Mouse (Mus musculus): ENCODE results near the gene Hyal3. TPM values are rescaled to one million over a fixed set of nuclear protein-coding genes. Genes with fewer than 3 reads are reported as not detected.

Hyal3 gene
- polyA plus RNA-seq, 1 experiment, result 1.1 TPM

DNA sequence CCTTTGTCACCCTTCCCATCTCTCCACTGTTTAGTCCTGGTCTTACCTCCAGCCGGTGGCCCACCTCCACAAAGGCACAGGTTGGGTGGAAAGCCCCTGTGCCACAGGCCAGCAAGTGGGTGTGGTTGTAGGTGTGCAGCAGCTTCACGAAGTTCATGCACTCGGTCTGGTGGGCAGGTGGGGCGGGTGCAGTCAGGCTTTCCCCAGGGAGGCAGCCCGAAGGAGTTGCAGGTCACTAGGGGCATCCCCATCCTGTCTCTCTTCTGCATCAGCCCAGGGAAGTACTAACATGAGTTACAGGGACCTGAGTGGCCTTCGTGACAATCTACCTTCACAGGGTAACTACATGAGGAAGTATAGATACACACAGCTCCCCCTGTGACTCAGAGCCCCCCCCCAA lies 22.6 kb downstream of the Hyal3 start:
- Histone ChIP-seq H3K27me3 (ENCODE audit: control insufficient read depth, insufficient read depth, low read length) (no peaks in the 10 kb centered on the region), H3K4me1 (ENCODE audit: control insufficient read depth, insufficient read depth, low read length) (no peaks in the 10 kb centered on the region), H3K27ac (ENCODE audit: insufficient read depth, low read length) (no peak overlapping the region), H3K4me3 (replicated peaks; ENCODE audit: insufficient read depth, low read depth, low read length) (no peak overlapping the region)
- WGBS, result 84% methylated on average over 6 of the region's 6 CpGs
- no peak for DNase-seq
- TF ChIP-seq CTCF (IDR thresholded peaks at IDR 0.05; ENCODE audit: borderline replicate concordance, insufficient read depth, low read depth, low read length), result no peak
- TF ChIP-seq POLR2A (IDR thresholded peaks at IDR 0.05; ENCODE audit: borderline replicate concordance, insufficient read depth, low read length), result no peak

DNA sequence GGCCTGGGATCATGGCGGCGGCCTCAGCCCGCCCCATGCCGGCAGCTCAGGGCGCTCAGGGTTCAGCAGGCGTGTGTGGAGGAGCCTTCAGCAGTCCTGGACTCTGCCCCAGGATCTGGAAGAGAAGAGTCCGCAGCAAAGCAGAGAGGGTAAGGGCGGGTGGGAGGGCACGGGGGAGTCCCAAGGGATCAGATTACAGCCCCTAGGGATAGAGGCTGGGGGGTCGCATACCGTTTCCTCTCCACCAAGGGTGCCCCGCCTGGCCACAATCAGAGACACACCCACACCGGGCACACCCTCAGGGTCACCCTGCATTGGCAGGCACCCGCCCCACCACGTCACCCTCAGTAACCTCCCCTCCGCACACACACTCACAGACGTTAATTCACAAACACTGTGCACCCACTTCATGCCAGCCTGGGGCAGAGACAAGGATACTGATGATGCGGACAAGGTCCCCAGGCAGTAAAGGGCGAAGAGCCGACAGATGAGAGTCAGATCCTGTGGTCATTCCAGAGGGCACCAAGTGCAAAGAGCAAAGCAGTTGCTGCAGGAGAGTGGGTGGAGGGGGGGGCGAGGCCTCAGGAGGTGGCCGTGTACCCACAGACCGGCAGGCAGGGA lies 24.5 kb downstream of the Hyal3 start:
- H3K27ac ChIP-seq (ENCODE audit: insufficient read depth, low read length), result no peak overlapping the region
- no peak for DNase-seq
- no peak for TF ChIP-seq POLR2A (IDR thresholded peaks at IDR 0.05; ENCODE audit: borderline replicate concordance, insufficient read depth, low read length)
- TF ChIP-seq CTCF (IDR thresholded peaks at IDR 0.05; ENCODE audit: borderline replicate concordance, insufficient read depth, low read depth, low read length), result no peak
- no peaks in the 10 kb centered on the region for H3K4me1 ChIP-seq (ENCODE audit: control insufficient read depth, insufficient read depth, low read length)
- 53% methylated on average over 23 of the region's 23 CpGs for WGBS
- H3K4me3 ChIP-seq (replicated peaks; ENCODE audit: insufficient read depth, low read depth, low read length), result no peak overlapping the region
- no peaks in the 10 kb centered on the region for H3K27me3 ChIP-seq (ENCODE audit: control insufficient read depth, insufficient read depth, low read length)

DNA sequence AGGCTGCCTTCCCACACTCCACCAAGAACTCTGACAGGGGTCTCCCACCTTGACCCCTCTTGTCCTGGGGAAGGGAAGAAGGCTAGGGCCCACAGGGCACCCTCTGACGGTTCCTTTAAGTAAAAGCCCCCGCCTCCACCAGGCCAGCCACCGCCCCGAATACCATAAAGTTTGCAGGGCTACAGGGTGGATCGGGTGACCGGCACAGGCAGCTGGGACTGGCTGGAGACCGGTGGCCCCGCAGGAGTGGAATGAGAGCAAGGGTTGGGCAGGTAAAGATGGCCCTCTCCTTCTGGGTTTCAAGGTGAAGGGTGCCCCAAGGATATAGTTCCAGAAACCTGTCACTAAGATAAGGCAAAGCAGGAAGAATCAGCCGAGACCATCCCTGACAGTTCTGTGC lies 26.0 kb downstream of the Hyal3 start:
- no peaks in the 10 kb centered on the region for H3K27me3 ChIP-seq (ENCODE audit: control insufficient read depth, insufficient read depth, low read length)
- no peak overlapping the region for H3K27ac ChIP-seq (ENCODE audit: insufficient read depth, low read length)
- H3K4me1 ChIP-seq (ENCODE audit: control insufficient read depth, insufficient read depth, low read length), result peaks cover 2% of the 10 kb centered on the region; the same call in 1 of the 2 replicates
- WGBS, result 48% methylated on average over 9 of the region's 9 CpGs
- no peak for TF ChIP-seq POLR2A (IDR thresholded peaks at IDR 0.05; ENCODE audit: borderline replicate concordance, insufficient read depth, low read length)
- TF ChIP-seq CTCF (IDR thresholded peaks at IDR 0.05; ENCODE audit: borderline replicate concordance, insufficient read depth, low read depth, low read length), result no peak
- no peak overlapping the region for H3K4me3 ChIP-seq (replicated peaks; ENCODE audit: insufficient read depth, low read depth, low read length)
- DNase-seq, result no peak

DNA sequence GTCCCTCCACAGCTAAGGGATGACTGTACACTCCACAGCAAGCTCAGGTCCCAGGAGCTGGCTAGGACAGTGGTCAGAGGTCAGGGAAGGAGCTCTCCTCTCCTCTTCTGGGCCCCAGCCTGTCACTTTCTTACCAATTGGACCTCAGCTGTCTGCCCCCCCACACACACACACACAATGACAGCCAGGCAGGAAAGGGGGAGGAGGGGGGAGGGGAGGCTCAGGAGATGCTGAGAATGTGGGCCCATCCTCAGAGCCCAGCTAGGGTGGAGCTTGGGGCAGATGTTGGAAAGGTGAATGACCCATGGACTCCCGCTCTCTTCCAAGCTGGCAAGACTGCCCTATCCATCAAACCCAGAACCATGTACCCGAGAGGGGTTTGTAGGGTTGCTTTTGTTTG lies 26.4 kb downstream of the Hyal3 start:
- WGBS, result 81% methylated on average over 2 of the region's 2 CpGs

GRCm38 (mm10) chr9:107607653-107608245 lies 27.1 kb downstream of the Hyal3 start:
- Histone ChIP-seq H3K4me1 (ENCODE audit: control insufficient read depth, insufficient read depth, low read length) (peaks cover 9% of the 10 kb centered on the region), H3K27me3 (ENCODE audit: control insufficient read depth, insufficient read depth, low read length) (no peaks in the 10 kb centered on the region), H3K27ac (ENCODE audit: insufficient read depth, low read length) (no peak overlapping the region), H3K4me3 (replicated peaks; ENCODE audit: insufficient read depth, low read depth, low read length) (no peak overlapping the region)
- no peak for TF ChIP-seq CTCF (IDR thresholded peaks at IDR 0.05; ENCODE audit: borderline replicate concordance, insufficient read depth, low read depth, low read length)
- TF ChIP-seq POLR2A (IDR thresholded peaks at IDR 0.05; ENCODE audit: borderline replicate concordance, insufficient read depth, low read length), result no peak
- 74% methylated on average over 9 of the region's 9 CpGs for WGBS
- DNase-seq, result no peak

More for the DNA sequence above, 26.4 kb downstream of the Hyal3 start:
- no peak for DNase-seq
- H3K27ac ChIP-seq (ENCODE audit: insufficient read depth, low read length), result no peak overlapping the region
- no peak overlapping the region for H3K4me3 ChIP-seq (replicated peaks; ENCODE audit: insufficient read depth, low read depth, low read length)
- H3K27me3 ChIP-seq (ENCODE audit: control insufficient read depth, insufficient read depth, low read length), result no peaks in the 10 kb centered on the region
- peaks cover 6% of the 10 kb centered on the region for H3K4me1 ChIP-seq (ENCODE audit: control insufficient read depth, insufficient read depth, low read length)
- TF ChIP-seq POLR2A (IDR thresholded peaks at IDR 0.05; ENCODE audit: borderline replicate concordance, insufficient read depth, low read length) (no peak), CTCF (IDR thresholded peaks at IDR 0.05; ENCODE audit: borderline replicate concordance, insufficient read depth, low read depth, low read length) (no peak)

GRCm38 (mm10) chr9:107608741-107609432 lies 28.3 kb downstream of the Hyal3 start, which contains the start of gene Sema3b:
TSS of gene Sema3b (minus strand) at chr9:107609229.
- Histone ChIP-seq H3K4me1 (ENCODE audit: control insufficient read depth, insufficient read depth, low read length) (peaks cover 9% of the 10 kb centered on the region), H3K27me3 (ENCODE audit: control insufficient read depth, insufficient read depth, low read length) (no peaks in the 10 kb centered on the region), H3K4me3 (replicated peaks; ENCODE audit: insufficient read depth, low read depth, low read length) (no peak within 1 kb of the TSS), H3K27ac (ENCODE audit: insufficient read depth, low read length) (no peak within 1 kb of the TSS)
- no peak for DNase-seq
- TF ChIP-seq POLR2A (IDR thresholded peaks at IDR 0.05; ENCODE audit: borderline replicate concordance, insufficient read depth, low read length) (no peak), CTCF (IDR thresholded peaks at IDR 0.05; ENCODE audit: borderline replicate concordance, insufficient read depth, low read depth, low read length) (no peak)
- WGBS, result 53% methylated on average over 12 of the region's 12 CpGs

- DNase-seq, result no peak
- WGBS, result 75% methylated on average over 4 of the region's 4 CpGs
- Histone ChIP-seq H3K4me3 (replicated peaks; ENCODE audit: insufficient read depth, low read depth, low read length) (no peak overlapping the region), H3K27ac (ENCODE audit: insufficient read depth, low read length) (no peak overlapping the region), H3K4me1 (ENCODE audit: control insufficient read depth, insufficient read depth, low read length) (peaks cover 9% of the 10 kb centered on the region), H3K27me3 (ENCODE audit: control insufficient read depth, insufficient read depth, low read length) (no peaks in the 10 kb centered on the region)
- TF ChIP-seq CTCF (IDR thresholded peaks at IDR 0.05; ENCODE audit: borderline replicate concordance, insufficient read depth, low read depth, low read length) (no peak), POLR2A (IDR thresholded peaks at IDR 0.05; ENCODE audit: borderline replicate concordance, insufficient read depth, low read length) (no peak)
Observed at GRCm38 (mm10) chr9:107609433-107609830, 28.8 kb downstream of the Hyal3 start.
